Mouse (Mus musculus) neural tube, embryonic 10.5 days (tissue): Measurements from ENCODE around the gene Polr3c.
"Not testable (repeated sequence)": the region's sequence is repeated elsewhere in the genome, so short reads cannot be mapped to it uniquely, and the experiment has no call there.

Experiments
- DNase-seq: peaks from one replicate; pipeline ENCODE4 v3.0.0-alpha.2; 2017; ENCODE audit warnings: low spot score; ENCODE audit errors: extremely low spot score

The Polr3c gene

GRCm38 (mm10) chr3:96678456-96678855, 49.0 kb downstream of the Polr3c start:
- DNase-seq: no peak

GRCm38 (mm10) chr3:96675690-96676089, 51.7 kb downstream of the Polr3c start:
- no peak for DNase-seq

GRCm38 (mm10) chr3:96675171-96675570, 52.3 kb downstream of the Polr3c start:
- no peak for DNase-seq

GRCm38 (mm10) chr3:96674442-96674841, 53.0 kb downstream of the Polr3c start:
- DNase-seq: peak; percentile 57

- no peak for DNase-seq
Observed at GRCm38 (mm10) chr3:96673514-96673913, 53.9 kb downstream of the Polr3c start.

- DNase-seq: no peak
Observed at GRCm38 (mm10) chr3:96671519-96671918, 55.9 kb downstream of the Polr3c start.

- DNase-seq: peak; percentile 74
Observed at GRCm38 (mm10) chr3:96669727-96670468, 57.5 kb downstream of the Polr3c start, which contains the start of gene Ankrd35. Gene Ankrd35, plus strand, starts transcription at chr3:96670131.

GRCm38 (mm10) chr3:96668424-96669067, 58.9 kb downstream of the Polr3c start:
- DNase-seq: no peak

- DNase-seq: no peak
Observed at GRCm38 (mm10) chr3:96667316-96667715, 60.1 kb downstream of the Polr3c start.

GRCm38 (mm10) chr3:96666916-96667315, 60.5 kb downstream of the Polr3c start:
- no peak for DNase-seq

GRCm38 (mm10) chr3:96665732-96666363, 61.6 kb downstream of the Polr3c start:
- DNase-seq: not testable (repeated sequence)

- DNase-seq: peak; percentile 86
Observed at GRCm38 (mm10) chr3:96663432-96664239, 63.8 kb downstream of the Polr3c start.

- DNase-seq: peak; percentile 29
Observed at GRCm38 (mm10) chr3:96662731-96663316, 64.6 kb downstream of the Polr3c start.
